Mouse (Mus musculus) left cerebral cortex, postnatal 25 days (tissue): ENCODE measurements around the gene Chst15. TPM values are rescaled to one million over a fixed set of nuclear protein-coding genes. Genes with fewer than 3 reads are reported as not detected.

Experiments used
- DNase-seq, 2 experiments: peaks; one replicate each; pipeline ENCODE4 v3.0.0; 2022; ENCODE audit warnings: low spot score in 2 of 2, mixed read lengths in 1 of 2
- intact Hi-C: fragments of 180-260 bp; cut with DNase I; formaldehyde crosslinking; loops from one replicate; pipeline ENCODE4 v1.15.1; 2025
- total RNA-seq, 2 experiments: library from RNA; stranded (reverse); gene quantifications; 2 replicates each; pipeline ENCODE4 v1.2.3; 2021

Chst15 gene
- 10 to 100 TPM; 35.1 to 39.4 TPM for total RNA-seq

GRCm38 (mm10) chr7:132317036-132317541 is at the start of gene Chst15:
Chst15 (minus strand) TSS chr7:132317228.
- intact Hi-C loops = loop anchor here (2.0 to 10.0 kb wide), 4 partner anchors 90 to 422 kb away; no protein-coding TSS in a partner anchor

GRCm38 (mm10) chr7:132365703-132366384 is 48.8 kb upstream of the Chst15 start:
- intact Hi-C loops = no loop called here
- DNase-seq = peak in 1 of 2 experiments; percentile 14

More at GRCm38 (mm10) chr7:132317036-132317541, at the start of gene Chst15:
- DNase-seq = peak; percentile 54 to 66

GRCm38 (mm10) chr7:132365111-132365510 is 48.1 kb upstream of the Chst15 start:
- intact Hi-C loops = no loop called here
- DNase-seq = no peak

GRCm38 (mm10) chr7:132364506-132364905 is 47.5 kb upstream of the Chst15 start:
- intact Hi-C loops = no loop called here
- DNase-seq = no peak

- no peak for DNase-seq
- intact Hi-C loops = no loop called here
Observed at GRCm38 (mm10) chr7:132360336-132360735, 43.3 kb upstream of the Chst15 start.

GRCm38 (mm10) chr7:132358709-132359108 is 41.7 kb upstream of the Chst15 start:
- no peak for DNase-seq
- intact Hi-C loops = no loop called here

- no peak for DNase-seq
- intact Hi-C loops = no loop called here
Observed at GRCm38 (mm10) chr7:132358250-132358649, 41.2 kb upstream of the Chst15 start.

- DNase-seq = no peak
- intact Hi-C loops = no loop called here
Observed at GRCm38 (mm10) chr7:132357841-132358237, 40.8 kb upstream of the Chst15 start.

GRCm38 (mm10) chr7:132356881-132357840 is 40.1 kb upstream of the Chst15 start:
- DNase-seq = no peak
- intact Hi-C loops = no loop called here

- intact Hi-C loops = no loop called here
- peak in 1 of 2 experiments; percentile 73 for DNase-seq
Observed at GRCm38 (mm10) chr7:132356185-132356584, 39.2 kb upstream of the Chst15 start.

GRCm38 (mm10) chr7:132355767-132356166 is 38.7 kb upstream of the Chst15 start:
- intact Hi-C loops = no loop called here
- no peak for DNase-seq

GRCm38 (mm10) chr7:132349075-132349572 is 32.1 kb upstream of the Chst15 start:
- intact Hi-C loops = no loop called here
- DNase-seq = no peak

- DNase-seq = no peak
- intact Hi-C loops = no loop called here
Observed at GRCm38 (mm10) chr7:132347273-132348045, 30.4 kb upstream of the Chst15 start.

GRCm38 (mm10) chr7:132345526-132346070 is 28.6 kb upstream of the Chst15 start:
- intact Hi-C loops = no loop called here

GRCm38 (mm10) chr7:132344606-132345005 is 27.6 kb upstream of the Chst15 start:
- no peak for DNase-seq
- intact Hi-C loops = no loop called here

More at GRCm38 (mm10) chr7:132345526-132346070, 28.6 kb upstream of the Chst15 start:
- DNase-seq = no peak

- intact Hi-C loops = no loop called here
- no peak for DNase-seq
Observed at GRCm38 (mm10) chr7:132343900-132344299, 26.9 kb upstream of the Chst15 start.

GRCm38 (mm10) chr7:132343146-132343545 is 26.1 kb upstream of the Chst15 start:
- intact Hi-C loops = no loop called here

GRCm38 (mm10) chr7:132339041-132339839 is 22.2 kb upstream of the Chst15 start:
- DNase-seq = no peak
- intact Hi-C loops = loop anchor here (5.0 kb wide), 1 partner anchor 133 kb away; no protein-coding TSS in a partner anchor

More at GRCm38 (mm10) chr7:132343146-132343545, 26.1 kb upstream of the Chst15 start:
- no peak for DNase-seq
